Mouse (Mus musculus) heart, postnatal 0 days (tissue): ENCODE results near the gene Gm21860.
"Not testable (repeated sequence)": the region's sequence is repeated elsewhere in the genome, so short reads cannot be mapped to it uniquely, and the experiment has no call there.

ENCODE experiments used
- CTCF ChIP-seq: IDR thresholded peaks from 2 replicates; pipeline ENCODE4 v1.5.1; 2016; ENCODE audit warnings: antibody characterized with exemption, control low read depth, low read depth
- EP300 ChIP-seq: IDR thresholded peaks from 2 replicates; pipeline ENCODE4 v1.6.1; 2016; ENCODE audit warnings: antibody characterized with exemption, low read depth

- TF ChIP-seq EP300, CTCF: not testable (repeated sequence)
Measured at GRCm38 (mm10) chrY:90717496-90717895, 37.1 kb downstream of the Gm21860 start.
